Mouse (Mus musculus) lung, embryonic 15.5 days (tissue): ENCODE data around the gene Mical1. TPM values are rescaled to one million over a fixed set of nuclear protein-coding genes. Genes with fewer than 3 reads are reported as not detected.

Experiments
- polyA plus RNA-seq: library from polyadenylated mRNA; unstranded; fragments of >200 nt; fragmentation: Nextera tagmentation; extraction: Ambion mirVana; gene quantifications from 2 replicates; pipeline ENCODE4 v1.2.1, GENCODE M21; 2015

Mical1 gene
- polyA plus RNA-seq, 1 experiment from 2014 or later: 75.7 TPM

Other genes starting within 250 kb of the Mical1 start
- 15.9 and 16.8 TPM in 2 replicates for gene Fig4, start 173.1 kb upstream of the Mical1 start, polyA plus RNA-seq
- gene Ak9, start 172.3 kb upstream of the Mical1 start, polyA plus RNA-seq: 0.20 and 0.27 TPM in 2 replicates
- 18.2 and 18.3 TPM in 2 replicates for gene Zbtb24, start 25.9 kb upstream of the Mical1 start, polyA plus RNA-seq
- gene Smpd2, start 14.1 kb downstream of the Mical1 start, polyA plus RNA-seq: 69.7 and 77.4 TPM in 2 replicates
- 2.4 and 2.5 TPM in 2 replicates for gene Ppil6, start 14.1 kb downstream of the Mical1 start, polyA plus RNA-seq
- gene Cd164, start 43.1 kb downstream of the Mical1 start, polyA plus RNA-seq: 171 and 176 TPM in 2 replicates
- gene Ccdc162, start 240.3 kb downstream of the Mical1 start, polyA plus RNA-seq: 0.25 and 0.77 TPM in 2 replicates